Mouse (Mus musculus) small intestine, adult 2 months (tissue): ENCODE measurements around the gene Hrh3.

Experiments
- CTCF ChIP-seq: fragments of 200-500 bp; IDR thresholded peaks from 2 replicates; pipeline ENCODE4 v1.5.1; 2012; ENCODE audit warnings: low read depth, mild to moderate bottlenecking, control low read depth, inconsistent platforms, low read length, moderate library complexity, mixed read lengths; ENCODE audit not compliant: insufficient replicate concordance, insufficient read length; ENCODE audit errors: extremely low read depth
- POLR2A ChIP-seq: fragments of 200-500 bp; IDR thresholded peaks from 2 replicates; pipeline ENCODE4 v1.6.1; 2012; ENCODE audit warnings: low read depth, mild to moderate bottlenecking, control low read depth, inconsistent platforms, low read length, moderate library complexity

- TF ChIP-seq CTCF (no peak), POLR2A (peak; percentile 66; the same call in 1 of the 2 replicates)
Observed at GRCm38 (mm10) chr2:180070481-180071453, 33.5 kb downstream of the Hrh3 start, which contains the start of gene Mtg2.
